Mouse (Mus musculus) megakaryocyte, embryonic 14.5 days (primary cell): ENCODE results near the gene Cfap299. TPM values are rescaled to one million over a fixed set of nuclear protein-coding genes. Genes with fewer than 3 reads are reported as not detected.
A peak's percentile ranks its signal among the peaks of the same experiment; 100 is the strongest.

Experiments used
- H3K27me3 ChIP-seq: replicated peaks from 2 replicates; pipeline ENCODE3; 2012; ENCODE audit warnings: inconsistent platforms
- H3K36me3 ChIP-seq: replicated peaks from 2 replicates; pipeline ENCODE3; 2012; ENCODE audit warnings: low read length, inconsistent platforms, mixed read lengths
- H3K4me1 ChIP-seq: 2 replicates; pipeline ENCODE4 v1.6.1; 2012; ENCODE audit warnings: inconsistent platforms
- H3K4me3 ChIP-seq: replicated peaks from 2 replicates; pipeline ENCODE3; 2012; ENCODE audit warnings: moderate library complexity, mild to moderate bottlenecking, inconsistent platforms
- H3K9me3 ChIP-seq: 2 replicates; pipeline ENCODE4 v1.6.1; 2012; ENCODE audit warnings: inconsistent platforms
- FLI1 ChIP-seq: IDR thresholded peaks from 2 replicates; pipeline ENCODE4 v1.6.1; 2012; ENCODE audit warnings: low read length, inconsistent platforms, mixed read lengths
- GATA1 ChIP-seq: IDR thresholded peaks from 3 replicates; pipeline ENCODE4 v1.6.1; 2012; ENCODE audit warnings: mixed read lengths, low read length, inconsistent platforms, borderline replicate concordance
- polyA plus RNA-seq: library from polyadenylated mRNA; stranded (reverse); fragments of >175 nt; gene quantifications from 2 replicates; pipeline ENCODE4 v1.2.3, GENCODE M21; 2012; ENCODE audit warnings: low replicate concordance; ENCODE audit not compliant: insufficient read depth

The Cfap299 gene
- polyA plus RNA-seq: not detected in 2 replicates

DNA sequence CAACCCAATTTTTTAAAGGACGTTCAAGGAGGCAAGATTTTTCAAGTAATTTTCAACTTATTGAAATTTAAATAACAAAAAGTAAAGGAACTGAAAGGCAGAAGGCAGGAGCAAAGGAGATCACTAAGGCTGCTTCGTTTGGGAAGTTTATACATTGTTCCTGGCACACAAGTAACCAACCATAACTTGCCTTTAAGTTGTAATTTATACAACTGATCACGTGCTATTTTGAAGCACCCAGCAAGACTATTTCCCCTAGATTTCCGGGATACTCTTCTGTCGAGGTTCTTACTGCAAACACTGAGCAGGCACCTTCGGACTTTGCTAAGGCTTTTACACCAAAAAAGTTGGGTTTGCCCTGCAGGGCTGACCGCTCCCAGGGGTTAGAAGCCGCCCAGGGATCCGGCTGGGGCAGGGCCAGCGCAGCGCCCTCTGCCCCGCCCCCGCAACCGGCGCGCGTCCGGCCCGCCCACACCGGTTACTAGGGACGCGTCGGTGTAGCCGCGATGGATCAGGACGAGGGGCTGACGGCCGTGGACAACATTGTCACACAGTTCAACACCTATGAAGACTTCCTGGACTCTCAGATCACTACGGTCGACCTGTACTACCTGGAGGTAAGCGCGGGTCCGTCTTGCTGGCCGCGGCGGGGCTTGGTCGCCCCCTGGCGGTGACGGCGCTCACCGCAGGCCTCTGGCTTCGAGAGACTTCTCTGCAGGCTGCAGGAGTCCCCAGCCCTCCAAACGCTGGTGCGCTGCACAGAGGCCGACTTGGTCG lies at the start of gene Cfap299:
TSS of gene Cfap299 (plus strand) at position 457 of the 777 bp plus-strand sequence.
- H3K36me3 ChIP-seq: no peaks in the 10 kb centered on the region
- H3K4me1 ChIP-seq: peaks cover 8% of the 10 kb centered on the region
- H3K9me3 ChIP-seq: no peaks in the 10 kb centered on the region
- H3K27me3 ChIP-seq: peaks cover 9% of the 10 kb centered on the region
- peak within 1 kb of the TSS; percentile 95 for H3K4me3 ChIP-seq
- no peak for TF ChIP-seq GATA1
- TF ChIP-seq FLI1: no peak

- H3K36me3 ChIP-seq: no peaks in the 10 kb centered on the region
- H3K9me3 ChIP-seq: peaks cover 14% of the 10 kb centered on the region; the same call in 1 of the 2 replicates
- TF ChIP-seq FLI1: no peak
- TF ChIP-seq GATA1: no peak
- H3K27me3 ChIP-seq: no peaks in the 10 kb centered on the region
- no peaks in the 10 kb centered on the region for H3K4me1 ChIP-seq
- no peak overlapping the region for H3K4me3 ChIP-seq
Measured at GRCm38 (mm10) chr5:98281993-98282392, 47.1 kb upstream of the Cfap299 start.

DNA sequence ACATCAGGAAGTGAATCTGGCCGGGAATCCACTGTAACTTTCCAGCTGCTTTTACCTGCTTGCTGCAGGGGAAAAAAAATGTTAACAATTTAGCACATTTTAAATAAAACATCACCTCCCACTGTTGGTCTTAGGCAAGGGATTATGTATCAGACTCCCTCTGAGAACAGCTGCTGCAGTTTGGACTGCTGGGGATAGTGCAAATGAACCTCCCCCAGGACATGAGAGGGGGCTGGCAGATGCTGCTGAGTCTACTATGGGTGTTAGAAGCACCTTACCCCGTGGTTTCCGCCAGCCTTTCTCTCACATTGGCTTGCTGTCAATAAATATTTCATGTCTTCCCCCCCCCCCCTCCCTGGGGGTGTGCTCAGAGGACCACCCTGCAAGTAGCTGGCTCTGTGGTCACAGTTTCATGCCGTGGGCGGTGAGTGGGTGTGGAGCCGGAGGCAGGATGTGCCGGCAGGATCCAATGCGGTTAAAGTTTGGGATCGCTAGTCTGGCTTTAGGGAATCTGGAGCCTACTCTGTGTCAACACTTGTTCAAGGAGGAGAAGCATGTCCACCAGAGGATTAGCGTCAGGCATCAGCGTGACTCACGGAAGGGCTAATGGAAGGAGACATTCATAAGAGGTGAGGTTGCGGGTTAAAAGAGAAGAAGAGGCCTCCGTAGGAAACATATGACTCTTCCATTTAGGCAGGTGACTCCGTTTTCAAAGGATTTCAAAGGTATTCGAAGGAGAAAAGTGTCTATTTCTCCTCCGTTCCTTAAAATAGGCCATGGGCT lies 45.2 kb upstream of the Cfap299 start:
- no peaks in the 10 kb centered on the region for H3K4me1 ChIP-seq
- peaks cover 14% of the 10 kb centered on the region; the same call in 1 of the 2 replicates for H3K9me3 ChIP-seq
- H3K27me3 ChIP-seq: no peaks in the 10 kb centered on the region
- H3K4me3 ChIP-seq: no peak overlapping the region
- no peaks in the 10 kb centered on the region for H3K36me3 ChIP-seq
- TF ChIP-seq GATA1 (no peak), FLI1 (no peak)

DNA sequence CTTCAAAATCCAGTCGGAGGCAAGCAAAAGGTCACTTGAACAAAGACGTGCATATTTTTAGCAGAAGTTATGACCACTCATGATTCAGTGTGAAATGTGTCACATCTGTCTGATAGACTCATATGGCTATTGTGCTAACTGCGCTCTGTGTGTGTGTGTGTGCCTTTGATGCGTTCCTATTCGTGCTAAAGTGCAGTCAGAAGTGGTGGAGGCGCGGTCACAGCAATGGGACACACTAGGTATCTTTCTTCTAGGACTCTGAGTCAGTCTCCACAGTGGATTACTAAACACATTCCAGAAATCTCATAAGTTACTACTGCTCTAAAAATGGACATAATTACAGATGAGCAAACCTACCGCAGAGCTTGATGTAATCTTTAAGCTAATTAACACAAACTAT lies 38.5 kb upstream of the Cfap299 start:
- Histone ChIP-seq H3K27me3 (peaks cover 13% of the 10 kb centered on the region), H3K36me3 (no peaks in the 10 kb centered on the region), H3K9me3 (peaks cover 4% of the 10 kb centered on the region; the same call in 1 of the 2 replicates), H3K4me3 (no peak overlapping the region), H3K4me1 (no peaks in the 10 kb centered on the region)
- no peak for TF ChIP-seq FLI1

- H3K36me3 ChIP-seq: no peaks in the 10 kb centered on the region
- no peaks in the 10 kb centered on the region for H3K4me1 ChIP-seq
- H3K27me3 ChIP-seq: peaks cover 13% of the 10 kb centered on the region
- no peak overlapping the region for H3K4me3 ChIP-seq
- 0 out of 2 replicates have a peak, but pooled peaks cover 2% of the 10 kb centered on the region for H3K9me3 ChIP-seq
- TF ChIP-seq FLI1 (no peak), GATA1 (no peak)
Measured at GRCm38 (mm10) chr5:98292388-98293048, 36.6 kb upstream of the Cfap299 start.

DNA sequence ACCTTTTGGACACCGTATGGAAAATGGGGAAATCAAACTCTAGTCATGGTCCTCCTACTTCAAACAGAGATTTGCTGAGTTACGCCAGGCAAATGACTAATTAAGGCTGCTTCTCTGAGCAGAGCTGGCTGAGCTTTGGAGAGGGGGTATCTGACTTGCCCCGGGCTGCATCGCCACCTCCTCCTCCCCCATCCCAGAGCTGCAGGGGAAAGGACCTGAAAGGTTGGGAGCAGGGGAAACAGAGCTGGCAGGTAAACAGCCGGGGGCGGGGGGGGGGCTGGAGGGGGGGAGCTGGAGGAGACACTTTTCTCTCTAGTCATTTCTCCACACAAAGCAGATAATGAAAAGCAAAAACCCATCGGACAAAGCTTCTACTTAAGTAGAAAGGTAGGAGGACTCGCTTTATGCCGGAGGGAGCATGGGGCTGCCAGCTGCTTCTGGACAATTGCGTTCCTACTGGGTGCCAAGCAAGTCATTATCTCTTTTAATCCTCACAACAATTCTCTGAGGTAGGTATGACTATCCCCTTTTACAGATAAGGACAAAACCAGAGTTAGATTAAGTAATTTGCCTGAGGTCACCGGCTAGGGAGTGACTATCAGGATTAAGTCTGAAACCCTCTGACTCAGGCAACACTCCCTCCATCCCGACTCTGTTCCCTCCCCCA lies 35.9 kb upstream of the Cfap299 start:
- TF ChIP-seq FLI1 (no peak), GATA1 (no peak)
- Histone ChIP-seq H3K4me3 (no peak overlapping the region), H3K9me3 (0 out of 2 replicates have a peak, but pooled peaks cover 2% of the 10 kb centered on the region), H3K36me3 (no peaks in the 10 kb centered on the region), H3K27me3 (peaks cover 13% of the 10 kb centered on the region), H3K4me1 (no peaks in the 10 kb centered on the region)

GRCm38 (mm10) chr5:98300079-98300478 lies 29.0 kb upstream of the Cfap299 start:
- H3K4me3 ChIP-seq: no peak overlapping the region
- H3K36me3 ChIP-seq: no peaks in the 10 kb centered on the region
- H3K9me3 ChIP-seq: 0 out of 2 replicates have a peak, but pooled peaks cover 5% of the 10 kb centered on the region

DNA sequence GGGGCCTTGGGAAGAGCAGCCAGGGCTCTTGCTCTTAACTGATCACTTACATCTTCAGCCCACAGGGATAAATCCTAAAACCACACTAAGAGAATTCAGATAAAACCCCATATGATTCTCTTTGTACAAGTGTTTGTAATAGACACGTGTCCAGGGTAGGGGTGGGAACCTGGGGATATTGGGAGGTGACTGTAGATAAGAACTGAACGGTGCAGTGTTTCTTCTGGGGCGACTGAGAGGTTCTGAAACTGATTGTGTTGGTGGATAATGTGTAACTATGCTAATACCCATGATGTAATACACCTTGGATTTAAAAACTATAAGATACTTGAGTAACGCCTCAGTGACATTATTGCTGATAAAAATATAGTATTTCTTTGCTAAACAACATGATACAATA lies 23.4 kb upstream of the Cfap299 start:
- Histone ChIP-seq H3K36me3 (no peaks in the 10 kb centered on the region), H3K4me3 (no peak overlapping the region), H3K4me1 (no peaks in the 10 kb centered on the region), H3K9me3 (0 out of 2 replicates have a peak, but pooled peaks cover 5% of the 10 kb centered on the region), H3K27me3 (no peaks in the 10 kb centered on the region)
- no peak for TF ChIP-seq GATA1
- TF ChIP-seq FLI1: no peak

More at GRCm38 (mm10) chr5:98300079-98300478, 29.0 kb upstream of the Cfap299 start:
- TF ChIP-seq FLI1: no peak
- no peak for TF ChIP-seq GATA1
- H3K4me1 ChIP-seq: no peaks in the 10 kb centered on the region
- no peaks in the 10 kb centered on the region for H3K27me3 ChIP-seq

DNA sequence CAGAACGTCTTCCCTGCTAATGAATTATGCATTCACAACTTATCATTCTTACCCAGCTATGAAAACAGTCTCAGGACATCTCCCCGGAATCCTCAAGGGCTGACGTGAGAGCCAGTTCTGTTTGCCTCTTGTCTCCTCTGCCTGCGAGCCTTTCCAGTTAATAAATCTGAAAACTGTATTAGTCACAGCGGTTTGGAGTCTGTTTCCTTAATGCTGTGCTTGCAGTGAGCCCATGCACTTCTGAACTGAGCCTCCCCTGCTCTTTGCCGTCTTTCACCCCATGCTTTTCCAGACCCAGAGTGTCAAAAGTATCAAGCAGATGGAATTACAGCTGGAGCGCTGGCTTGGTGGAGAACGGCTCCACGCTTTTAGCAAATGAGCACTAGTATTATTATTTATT lies 22.6 kb upstream of the Cfap299 start:
- 0 out of 2 replicates have a peak, but pooled peaks cover 5% of the 10 kb centered on the region for H3K9me3 ChIP-seq
- H3K27me3 ChIP-seq: no peaks in the 10 kb centered on the region
- no peak for TF ChIP-seq GATA1
- TF ChIP-seq FLI1: no peak
- no peak overlapping the region for H3K4me3 ChIP-seq
- no peaks in the 10 kb centered on the region for H3K4me1 ChIP-seq
- H3K36me3 ChIP-seq: no peaks in the 10 kb centered on the region
